Mouse (Mus musculus): ENCODE results near the gene Ehmt2.
"Not testable (repeated sequence)": the region's sequence is repeated elsewhere in the genome, so short reads cannot be mapped to it uniquely, and the experiment has no call there.

The Ehmt2 gene

GRCm38 (mm10) chr17:34950514-34951455, 52.5 kb downstream of the Ehmt2 start:
- in situ Hi-C loops (cut with MboI, MseI): no loop called here

- in situ Hi-C loops (cut with MboI, MseI): no loop called here
Observed at GRCm38 (mm10) chr17:34951636-34952377, 53.5 kb downstream of the Ehmt2 start.

GRCm38 (mm10) chr17:34952378-34953040, 54.2 kb downstream of the Ehmt2 start:
- in situ Hi-C loops (cut with MboI, MseI): no loop called here

- in situ Hi-C loops (cut with MboI, MseI): no loop called here
Observed at GRCm38 (mm10) chr17:34953258-34953657, 55.0 kb downstream of the Ehmt2 start.

GRCm38 (mm10) chr17:34953904-34954303, 55.6 kb downstream of the Ehmt2 start:
- in situ Hi-C loops (cut with MboI, MseI): no loop called here

- in situ Hi-C loops (cut with MboI, MseI): no loop called here
Observed at GRCm38 (mm10) chr17:34954831-34955230, 56.6 kb downstream of the Ehmt2 start.

GRCm38 (mm10) chr17:34955884-34956283, 57.6 kb downstream of the Ehmt2 start:
- in situ Hi-C loops (cut with MboI, MseI): no loop called here

GRCm38 (mm10) chr17:34956340-34956739, 58.1 kb downstream of the Ehmt2 start:
- in situ Hi-C loops (cut with MboI, MseI): no loop called here

GRCm38 (mm10) chr17:34957291-34957690, 59.0 kb downstream of the Ehmt2 start:
- in situ Hi-C loops (cut with MboI, MseI): not testable (repeated sequence)

GRCm38 (mm10) chr17:34957966-34958365, 59.7 kb downstream of the Ehmt2 start:
- in situ Hi-C loops (cut with MboI, MseI): not testable (repeated sequence)

GRCm38 (mm10) chr17:34958734-34959129, 60.5 kb downstream of the Ehmt2 start:
- in situ Hi-C loops (cut with MboI, MseI): not testable (repeated sequence)

GRCm38 (mm10) chr17:34959130-34959778, 61.0 kb downstream of the Ehmt2 start, which contains the start of gene Hspa1b:
TSS of gene Hspa1b (minus strand) at chr17:34959238.
- in situ Hi-C loops (cut with MboI, MseI): not testable (repeated sequence)

- in situ Hi-C loops (cut with MboI, MseI): no loop called here
Observed at GRCm38 (mm10) chr17:34959881-34960515, 61.7 kb downstream of the Ehmt2 start.

GRCm38 (mm10) chr17:34960702-34961493, 62.6 kb downstream of the Ehmt2 start:
- in situ Hi-C loops (cut with MboI, MseI): no loop called here

- in situ Hi-C loops (cut with MboI, MseI): no loop called here
Observed at GRCm38 (mm10) chr17:34962125-34962524, 63.9 kb downstream of the Ehmt2 start.

- in situ Hi-C loops (cut with MboI, MseI): no loop called here
Observed at GRCm38 (mm10) chr17:34962841-34963240, 64.6 kb downstream of the Ehmt2 start.

Data from T-helper 17 cell (primary cell).